Mouse (Mus musculus) megakaryocyte, adult 5-6 weeks (primary cell): ENCODE data around the gene Sbsn. TPM values are rescaled to one million over a fixed set of nuclear protein-coding genes. Genes with fewer than 3 reads are reported as not detected.
"Not testable (repeated sequence)": the region's sequence is repeated elsewhere in the genome, so short reads cannot be mapped to it uniquely, and the experiment has no call there.

ENCODE experiments used
- ATAC-seq: 2 replicates; pipeline ENCODE4 v1.8.0; 2016; ENCODE audit warnings: mild to moderate bottlenecking, inconsistent platforms; ENCODE audit not compliant: poor library complexity, severe bottlenecking
- total RNA-seq, 2 experiments: library from RNA; stranded (forward) in 1 of 2; stranded (reverse) in 1 of 2; fragments of 153-499, 151-499 nt in 1 of 2; fragments of 221-1000, 200-1000 nt in 1 of 2; gene quantifications; 2 replicates each; pipeline versions ENCODE4 v1.2.3 to v1.2.4; 2015 to 2017

Sbsn gene
- total RNA-seq (2015) (0.22 and 3.2 TPM in 2 replicates), total RNA-seq (2017) (0.49 and 0.88 TPM in 2 replicates)

DNA sequence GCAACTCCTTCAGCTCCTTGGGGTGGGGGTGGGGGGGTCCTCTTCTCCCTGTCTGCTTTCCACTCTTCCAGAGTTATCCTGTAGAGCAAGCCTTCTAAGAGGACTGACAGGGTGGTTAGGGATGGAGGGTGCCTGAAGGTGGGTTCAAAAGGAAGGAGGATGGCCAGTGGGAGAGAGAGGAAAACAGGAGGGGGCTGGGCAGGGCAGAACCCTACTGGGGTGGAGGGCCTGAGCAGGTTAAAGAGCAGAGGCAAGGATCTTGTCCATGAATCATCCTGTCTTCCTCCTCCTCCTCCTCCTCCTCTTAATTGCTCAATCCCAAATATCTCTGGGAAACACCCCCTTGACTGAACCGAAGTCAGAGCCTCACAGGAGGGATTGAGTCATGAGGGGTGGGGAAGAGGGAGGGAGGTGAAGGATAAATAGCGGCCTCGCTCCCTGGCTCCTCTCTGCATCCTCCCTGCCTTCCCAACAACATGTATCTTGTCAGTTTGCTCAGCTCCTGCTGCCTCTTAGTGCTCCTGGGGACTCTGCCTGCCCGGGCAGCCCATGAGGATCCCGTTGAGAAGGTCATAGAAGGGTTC, at the start of gene Sbsn:
Sbsn (plus strand) TSS at position 386 of the 584 bp plus-strand sequence.
- no peak for ATAC-seq

DNA sequence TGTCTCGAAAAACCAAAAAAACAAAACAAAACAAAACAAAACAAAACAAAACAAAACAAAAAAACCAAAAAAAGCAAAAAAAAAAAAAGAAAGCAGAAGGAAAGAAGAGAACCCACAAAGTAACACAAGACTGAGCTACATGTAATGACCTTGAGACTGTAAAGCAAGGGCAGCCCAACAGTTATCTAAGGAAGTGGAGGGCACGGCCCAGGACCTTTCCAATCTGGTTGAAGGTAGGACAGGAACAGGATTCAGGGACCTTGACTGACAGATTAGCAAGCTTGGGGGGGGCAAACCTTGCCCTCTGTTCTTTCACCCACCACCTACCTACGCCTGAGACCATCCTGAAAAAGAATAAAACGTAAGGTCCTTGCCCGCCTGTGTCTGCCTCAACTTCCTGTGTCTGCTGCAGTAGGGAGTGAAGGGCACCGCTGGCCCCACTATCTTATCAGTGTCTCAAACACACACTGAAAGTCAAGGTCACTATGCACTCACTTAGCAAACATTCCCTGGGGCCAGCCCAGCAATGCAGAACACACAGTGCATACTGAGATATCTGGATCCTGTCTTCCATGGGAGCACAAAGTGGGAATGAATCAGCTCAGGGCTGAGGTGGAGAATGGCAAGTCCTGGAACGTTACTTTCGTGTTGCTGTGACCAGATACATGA, 44.9 kb upstream of the Sbsn start:
- ATAC-seq = no peak

DNA sequence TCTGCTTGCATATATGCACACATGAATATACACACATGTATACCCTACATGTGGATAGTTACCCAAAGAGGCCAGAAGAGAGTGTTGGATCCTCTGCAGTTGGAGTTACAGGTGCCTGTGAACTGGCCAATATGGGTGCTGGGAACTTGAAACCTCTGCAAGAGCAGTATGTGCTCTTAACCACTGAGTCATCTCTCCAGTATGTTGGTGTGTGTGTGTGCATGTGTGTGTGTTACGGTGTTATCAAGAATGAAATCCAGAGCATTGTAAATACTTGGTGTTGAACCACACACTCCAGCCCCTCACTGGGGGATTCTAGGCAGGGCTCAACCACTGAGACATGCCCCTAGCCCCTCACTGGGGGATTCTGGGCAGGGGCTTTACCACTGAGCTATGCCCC, 43.8 kb upstream of the Sbsn start:
- no peak for ATAC-seq

GRCm38 (mm10) chr7:30711942-30712341, 39.3 kb upstream of the Sbsn start, which contains the start of gene Atp4a:
Gene Atp4a (plus strand): TSS chr7:30712209.
- no peak for ATAC-seq

DNA sequence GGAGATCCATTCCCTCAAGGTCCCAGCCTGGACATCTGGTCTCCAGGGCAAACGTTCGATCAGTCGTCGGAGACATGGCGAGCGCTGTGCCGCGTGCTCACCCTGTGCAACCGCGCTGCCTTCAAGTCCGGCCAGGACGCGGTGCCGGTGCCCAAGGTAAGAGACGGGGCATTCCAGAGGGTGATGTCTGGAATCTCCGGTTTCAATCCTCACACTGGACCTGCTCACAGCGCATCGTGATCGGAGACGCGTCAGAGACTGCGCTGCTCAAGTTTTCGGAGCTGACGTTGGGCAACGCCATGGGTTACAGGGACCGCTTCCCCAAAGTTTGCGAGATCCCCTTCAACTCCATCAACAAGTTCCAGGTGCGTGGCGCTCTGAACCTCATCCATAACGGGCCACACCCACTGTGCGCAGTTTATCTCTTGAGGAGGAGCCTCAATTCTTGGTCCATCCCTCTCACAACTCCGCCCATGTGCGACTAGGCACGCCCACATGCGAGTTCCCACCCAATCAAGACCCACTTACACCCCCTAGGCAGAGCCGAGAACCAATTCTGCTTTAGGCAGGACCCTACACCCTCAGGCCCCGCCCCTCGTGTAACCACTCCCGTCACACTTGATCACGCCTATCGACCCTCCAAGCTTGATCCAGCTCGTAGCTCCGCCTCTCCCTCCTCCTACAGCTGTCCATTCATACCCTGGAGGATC, 34.1 kb upstream of the Sbsn start:
- peak; percentile 86 for ATAC-seq

- no peak for ATAC-seq
Measured at GRCm38 (mm10) chr7:30717716-30718046, 33.6 kb upstream of the Sbsn start.

GRCm38 (mm10) chr7:30719669-30720068, 31.6 kb upstream of the Sbsn start:
- ATAC-seq = no peak

GRCm38 (mm10) chr7:30721286-30721685, 30.0 kb upstream of the Sbsn start:
- ATAC-seq = no peak

- ATAC-seq = no peak
Measured at GRCm38 (mm10) chr7:30723274-30723953, 27.9 kb upstream of the Sbsn start.

- no peak for ATAC-seq
Measured at GRCm38 (mm10) chr7:30728214-30728613, 23.1 kb upstream of the Sbsn start.

DNA sequence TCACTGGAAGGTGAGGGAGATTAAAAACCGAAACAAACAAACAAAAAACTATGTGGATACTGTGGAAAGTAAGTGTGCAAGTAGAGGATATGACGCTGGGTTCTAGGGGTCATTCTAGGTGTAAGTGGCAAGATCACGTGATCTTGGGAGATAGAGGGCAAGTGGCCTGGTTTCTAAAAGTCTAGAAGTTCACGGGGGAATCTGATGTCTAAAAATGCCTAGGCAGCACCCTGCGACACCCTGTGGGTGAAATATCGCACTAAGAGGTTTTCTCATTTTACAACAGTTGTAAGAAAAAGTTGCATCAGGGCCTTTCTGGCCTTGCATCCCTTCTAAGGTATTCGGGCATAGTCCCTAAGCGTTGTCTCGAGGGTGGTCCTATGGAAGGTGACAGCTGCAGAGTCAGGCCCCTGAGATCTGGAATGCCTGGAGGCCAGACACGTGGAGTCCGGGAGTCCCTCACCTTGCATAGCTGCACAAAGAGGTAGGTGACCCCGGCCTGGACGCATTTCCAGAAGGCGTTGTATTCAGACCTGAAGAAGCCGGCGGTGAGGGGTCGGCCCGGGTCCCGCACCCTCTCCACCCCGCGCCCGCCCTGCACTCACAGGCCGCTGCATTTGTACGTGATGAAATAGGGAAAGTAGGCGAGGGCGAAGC, 22.4 kb upstream of the Sbsn start:
- ATAC-seq = no peak

DNA sequence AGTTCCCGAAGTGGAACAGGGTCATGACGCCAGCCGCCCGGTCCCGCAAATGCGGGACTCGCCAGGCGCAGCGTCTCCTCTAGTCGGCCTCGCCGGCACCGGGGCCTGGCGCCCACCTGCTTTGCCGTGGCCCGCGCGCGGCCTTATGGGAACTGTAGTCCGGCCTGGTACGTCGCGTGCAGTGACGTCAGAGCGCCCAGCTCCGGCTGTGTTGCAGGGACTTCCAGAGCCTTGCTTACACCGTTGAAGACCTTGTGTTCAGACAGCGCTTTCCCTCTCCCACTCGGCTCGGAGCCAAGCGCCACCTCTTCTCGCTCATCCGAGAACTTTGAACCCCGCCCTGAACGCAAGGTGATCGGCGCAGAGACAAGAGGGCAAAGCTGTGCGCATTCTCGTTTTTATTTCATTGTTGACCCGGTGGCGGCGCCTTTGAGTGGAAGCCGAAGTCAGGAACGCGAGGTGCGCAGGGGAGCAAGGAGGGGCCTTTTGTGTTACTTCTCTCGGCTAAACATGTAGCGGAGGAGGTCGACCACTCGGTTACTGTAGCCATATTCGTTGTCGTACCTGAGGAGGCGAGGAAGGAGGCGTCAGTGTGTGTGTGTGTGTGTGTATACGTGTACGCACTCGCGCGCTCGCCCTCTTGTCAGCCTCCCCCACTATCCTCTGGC, 21.7 kb upstream of the Sbsn start, which contains the start of gene Tmem147:
Tmem147 (minus strand) TSS at position 145 of the 668 bp plus-strand sequence.
- peak; percentile 95 for ATAC-seq

DNA sequence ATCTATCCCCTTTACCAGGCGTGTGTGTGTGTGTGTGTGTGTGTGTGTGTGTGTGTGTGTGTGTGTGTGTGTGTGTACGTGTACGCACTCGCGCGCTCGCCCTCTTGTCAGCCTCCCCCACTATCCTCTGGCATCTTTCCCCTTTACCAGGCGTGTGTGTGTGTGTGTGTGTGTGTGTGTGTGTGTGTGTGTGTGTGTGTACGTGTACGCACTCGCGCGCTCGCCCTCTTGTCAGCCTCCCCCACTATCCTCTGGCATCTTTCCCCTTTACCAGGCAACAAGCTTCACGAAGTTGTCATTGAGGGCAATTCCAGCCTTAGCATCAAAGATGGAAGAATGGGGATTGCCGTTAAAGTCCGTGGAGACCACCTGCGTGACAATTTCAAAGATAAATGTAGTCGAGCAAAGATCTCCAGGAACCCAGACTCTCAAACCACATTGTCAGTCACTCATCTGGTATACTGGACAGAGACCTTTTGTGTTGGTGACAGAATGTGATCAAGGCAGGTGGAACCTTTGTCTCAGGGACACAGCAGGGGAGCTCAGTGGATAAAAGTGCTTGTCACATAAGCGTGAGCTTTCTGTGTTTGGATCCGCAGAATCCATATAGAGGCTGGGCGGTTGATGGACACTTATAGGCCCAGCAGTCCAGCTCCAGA, 21.1 kb upstream of the Sbsn start:
- ATAC-seq = not testable (repeated sequence)

DNA sequence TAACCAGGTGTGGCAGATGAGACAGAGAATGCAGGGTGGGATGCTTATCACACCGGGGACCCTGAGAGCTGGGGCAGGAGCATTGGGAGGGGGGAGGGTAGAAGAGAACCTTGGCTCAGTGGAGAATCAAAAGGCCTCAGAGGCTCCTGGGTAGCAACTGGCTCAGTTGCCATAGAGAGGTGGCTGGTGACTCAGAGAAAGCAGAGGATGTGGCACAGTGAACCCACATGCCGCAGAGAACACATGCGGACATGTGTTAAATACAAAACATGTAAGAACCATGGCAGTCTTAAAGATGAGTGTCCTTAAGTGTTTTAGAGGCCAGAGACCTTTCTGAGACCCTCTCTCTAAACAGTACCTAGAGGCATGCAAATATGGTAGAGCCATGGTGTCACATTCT, 15.1 kb upstream of the Sbsn start:
- ATAC-seq = no peak

GRCm38 (mm10) chr7:30742570-30742969, 8.7 kb upstream of the Sbsn start:
- ATAC-seq = peak; percentile 59

- not testable (repeated sequence) for ATAC-seq
Measured at GRCm38 (mm10) chr7:30743617-30744016, 7.7 kb upstream of the Sbsn start, which contains the start of gene Gapdhs. Gene Gapdhs (minus strand): TSS chr7:30743681.

- ATAC-seq = no peak
Measured at GRCm38 (mm10) chr7:30744022-30744598, 7.2 kb upstream of the Sbsn start.

DNA sequence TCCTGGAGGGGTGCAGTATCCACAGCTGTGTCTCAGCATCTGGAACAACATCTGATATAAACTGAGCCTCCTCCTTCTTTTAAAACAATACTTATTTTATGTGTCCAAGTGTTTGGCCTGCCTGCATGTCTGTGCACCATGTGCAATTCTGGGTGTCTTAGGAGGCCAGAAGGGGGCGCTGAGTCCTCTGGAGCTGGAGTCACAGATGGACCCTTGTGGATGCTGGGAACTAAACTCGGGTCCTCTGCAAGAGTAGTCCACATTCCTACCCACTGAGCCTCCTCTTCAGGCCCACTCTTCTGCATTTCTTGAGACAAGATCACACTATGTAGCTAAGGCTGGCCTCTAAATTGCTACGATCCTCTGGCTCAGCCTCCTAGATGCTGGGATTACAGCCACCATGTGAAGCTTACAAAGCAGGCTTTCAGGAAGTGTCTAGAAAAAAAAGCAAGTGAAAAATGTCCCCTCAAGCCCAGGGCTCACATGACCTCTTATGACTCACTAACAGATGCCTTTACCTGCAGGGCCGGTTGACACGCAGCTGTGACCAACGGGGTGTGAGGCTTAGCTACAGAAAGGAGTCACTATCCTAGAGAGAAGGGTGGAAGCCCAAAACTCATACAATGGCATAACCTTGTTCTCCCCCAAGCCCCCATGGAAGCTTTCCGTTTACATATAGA, 3.6 kb upstream of the Sbsn start:
- no peak for ATAC-seq
